Mouse (Mus musculus): ENCODE data around the gene Taok3. TPM values are rescaled to one million over a fixed set of nuclear protein-coding genes. Genes with fewer than 3 reads are reported as not detected.

Taok3 gene
- polyA plus RNA-seq, 1 experiment from 2014 or later = 32.1 TPM

DNA sequence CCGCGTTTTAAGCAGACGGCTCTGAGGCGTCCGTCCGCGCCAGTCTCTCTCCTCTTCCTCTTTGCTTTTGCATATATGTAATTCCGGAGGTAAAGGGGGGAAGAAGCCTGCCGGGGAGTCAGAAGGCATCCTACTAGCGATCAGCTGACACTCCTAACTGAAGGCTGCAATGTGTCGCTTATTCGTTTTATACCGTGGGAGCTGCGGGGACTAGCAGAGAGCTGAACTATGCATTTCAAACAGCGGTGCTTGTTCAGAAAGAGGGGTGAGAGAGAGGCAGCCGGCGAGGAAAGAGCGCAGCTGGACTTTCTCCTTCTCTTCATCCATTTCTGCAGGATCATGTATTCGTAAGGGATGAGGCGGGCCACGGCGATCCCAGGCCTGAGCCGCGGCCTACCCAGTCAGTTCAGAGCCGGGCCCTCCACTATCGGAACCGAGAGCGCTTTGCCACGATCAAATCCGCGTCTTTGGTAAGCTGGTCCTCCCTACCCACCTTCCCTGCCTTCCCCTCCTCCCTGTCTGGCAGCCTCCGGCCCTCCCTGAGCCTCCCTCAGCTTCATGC, 120.9 kb downstream of the Taok3 start:
- Histone ChIP-seq H3K4me2 (ENCODE audit: low read length) (peak overlapping the region; percentile 66), H3K36me3 (ENCODE audit: control insufficient read depth, insufficient read depth, low read length) (no peaks in the 10 kb centered on the region), H3K4me3 (ENCODE audit: low read depth, low read length) (peak overlapping the region; percentile 55), H3K4me1 (ENCODE audit: control insufficient read depth, insufficient read depth, low read length) (peaks cover 3% of the 10 kb centered on the region; the same call in 1 of the 2 replicates), H3K9ac (ENCODE audit: low read length) (peak overlapping the region; percentile 79), H3K9me3 (replicated peaks; ENCODE audit: control insufficient read depth, low read length) (no peaks in the 10 kb centered on the region), H3K27ac (ENCODE audit: low read depth, low read length) (peak overlapping the region; percentile 86), H3K27me3 (replicated peaks; ENCODE audit: control insufficient read depth, insufficient read depth, low read length) (no peaks in the 10 kb centered on the region)
- DNase-seq (ENCODE audit: low spot score) = peak; percentile 64
- WGBS = 2% methylated on average over 32 of the region's 32 CpGs
- ATAC-seq = peak; percentile 63; the same call in 1 of the 2 replicates

- peak overlapping the region; percentile 66 for H3K4me2 ChIP-seq (ENCODE audit: low read length)
- peak overlapping the region; percentile 74; the same call in 1 of the 2 replicates for H3K27ac ChIP-seq (ENCODE audit: low read depth, low read length)
- DNase-seq (ENCODE audit: low spot score) (peak; percentile 60), ATAC-seq (0 out of 2 replicates have a peak, but pooled peaks have one; percentile 14)
- H3K36me3 ChIP-seq (ENCODE audit: control insufficient read depth, insufficient read depth, low read length) = no peaks in the 10 kb centered on the region
- H3K9ac ChIP-seq (ENCODE audit: low read length) = peak overlapping the region; percentile 79
- H3K4me1 ChIP-seq (ENCODE audit: control insufficient read depth, insufficient read depth, low read length) = peaks cover 3% of the 10 kb centered on the region; the same call in 1 of the 2 replicates
- no peaks in the 10 kb centered on the region for H3K9me3 ChIP-seq (replicated peaks; ENCODE audit: control insufficient read depth, low read length)
- H3K4me3 ChIP-seq (ENCODE audit: low read depth, low read length) = peak overlapping the region; percentile 55
- WGBS = 52% methylated on average over 10 of the region's 16 CpGs
- no peaks in the 10 kb centered on the region for H3K27me3 ChIP-seq (replicated peaks; ENCODE audit: control insufficient read depth, insufficient read depth, low read length)
These were observed 122.1 kb downstream of the Taok3 start for GRCm38 (mm10) chr5:117241935-117242531.

DNA sequence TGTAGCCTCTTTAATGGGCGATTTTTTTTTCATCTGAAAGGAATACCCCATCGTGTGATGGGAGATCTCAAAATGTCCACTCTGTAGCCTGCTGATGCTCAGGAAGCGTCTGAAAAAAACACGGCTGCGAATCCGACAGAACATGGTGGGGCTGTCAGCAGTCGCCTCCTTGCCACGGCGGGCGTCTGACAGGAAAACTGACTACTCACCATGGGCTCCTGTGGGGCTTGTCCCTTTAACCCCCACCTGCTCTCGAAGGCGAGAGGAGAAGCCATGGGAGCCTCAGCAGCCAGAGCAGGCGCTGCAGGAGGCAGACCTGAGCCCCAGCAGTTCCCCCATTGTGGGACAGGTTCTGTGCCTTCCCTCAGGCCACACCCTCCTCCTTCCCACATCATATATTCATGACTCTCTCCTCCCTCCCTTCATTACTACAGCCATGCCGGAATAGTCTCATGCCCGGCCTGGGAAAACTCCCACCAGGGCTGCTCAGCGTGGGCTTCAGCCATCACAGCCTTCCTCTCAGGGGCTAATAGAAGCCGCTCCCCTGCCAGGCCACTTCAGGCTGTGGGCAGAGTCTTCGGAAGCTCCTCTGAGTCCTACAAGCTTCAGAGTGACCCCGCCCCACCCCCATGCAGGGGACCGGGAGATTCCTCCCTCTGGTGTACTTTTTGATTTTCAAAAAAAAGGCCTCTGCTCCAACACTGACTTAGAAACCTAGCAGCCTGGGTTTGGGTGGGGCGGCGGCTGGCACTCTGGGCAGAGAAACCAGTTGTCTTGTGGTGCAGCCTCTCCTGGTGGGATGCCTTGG, 122.9 kb downstream of the Taok3 start:
- Histone ChIP-seq H3K4me2 (ENCODE audit: low read length) (peak overlapping the region; percentile 66), H3K27ac (ENCODE audit: low read depth, low read length) (peak overlapping the region; percentile 74), H3K36me3 (ENCODE audit: control insufficient read depth, insufficient read depth, low read length) (no peaks in the 10 kb centered on the region), H3K4me3 (ENCODE audit: low read depth, low read length) (peak overlapping the region; percentile 55), H3K27me3 (replicated peaks; ENCODE audit: control insufficient read depth, insufficient read depth, low read length) (no peaks in the 10 kb centered on the region), H3K9me3 (replicated peaks; ENCODE audit: control insufficient read depth, low read length) (no peaks in the 10 kb centered on the region), H3K9ac (ENCODE audit: low read length) (peak overlapping the region; percentile 62), H3K4me1 (ENCODE audit: control insufficient read depth, insufficient read depth, low read length) (peaks cover 3% of the 10 kb centered on the region; the same call in 1 of the 2 replicates)
- DNase-seq (ENCODE audit: low spot score) (peak; percentile 53), ATAC-seq (peak; percentile 31; the same call in 1 of the 2 replicates)
- 27% methylated on average over 22 of the region's 22 CpGs for WGBS

DNA sequence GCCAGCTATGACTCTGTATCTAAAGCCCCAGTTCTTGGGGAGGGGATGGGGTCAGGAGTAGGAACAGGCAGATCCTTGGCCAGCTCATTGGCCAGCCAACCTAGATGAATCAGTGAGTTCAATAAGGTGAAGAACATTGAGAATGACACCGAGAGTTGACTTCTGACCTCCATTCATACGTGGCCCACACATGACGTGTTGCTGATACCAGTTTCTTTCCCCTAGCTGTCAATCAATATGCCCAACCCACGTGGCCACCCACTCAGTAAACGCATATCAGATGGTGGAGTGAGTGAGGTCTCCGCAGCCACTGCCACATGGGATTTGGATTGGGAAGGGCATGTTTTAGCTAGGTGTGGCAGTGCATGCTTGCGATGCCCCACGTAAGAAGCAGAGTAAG, 125.2 kb downstream of the Taok3 start:
- Histone ChIP-seq H3K4me3 (ENCODE audit: low read depth, low read length) (no peak overlapping the region), H3K27me3 (replicated peaks; ENCODE audit: control insufficient read depth, insufficient read depth, low read length) (no peaks in the 10 kb centered on the region), H3K36me3 (ENCODE audit: control insufficient read depth, insufficient read depth, low read length) (no peaks in the 10 kb centered on the region), H3K27ac (ENCODE audit: low read depth, low read length) (no peak overlapping the region), H3K9ac (ENCODE audit: low read length) (no peak overlapping the region), H3K4me1 (ENCODE audit: control insufficient read depth, insufficient read depth, low read length) (peaks cover 3% of the 10 kb centered on the region; the same call in 1 of the 2 replicates), H3K4me2 (ENCODE audit: low read length) (no peak overlapping the region), H3K9me3 (replicated peaks; ENCODE audit: control insufficient read depth, low read length) (no peaks in the 10 kb centered on the region)
- DNase-seq (ENCODE audit: low spot score) (no peak), ATAC-seq (no peak)
- WGBS = 93% methylated on average over 8 of the region's 8 CpGs

DNA sequence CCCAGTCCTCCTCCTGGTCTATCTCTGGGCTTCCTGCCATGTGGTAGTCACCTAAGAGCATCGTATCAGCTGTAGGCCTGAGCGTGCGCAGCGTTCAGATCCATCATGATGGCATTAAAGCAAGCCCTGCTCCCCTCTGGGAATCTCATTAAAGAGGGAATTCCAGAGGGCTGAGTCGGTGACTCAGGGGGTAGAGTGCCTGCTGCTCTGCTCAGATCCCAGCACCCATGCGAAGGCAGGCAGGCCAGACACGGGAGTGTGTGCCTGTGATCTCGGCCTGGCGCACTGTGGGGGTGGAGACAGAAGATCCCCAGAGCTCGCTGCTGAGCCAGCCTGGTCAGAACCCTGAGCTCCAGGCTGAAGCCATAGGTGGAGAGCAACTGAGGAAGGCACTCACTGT, 128.4 kb downstream of the Taok3 start:
- no peak overlapping the region for H3K4me2 ChIP-seq (ENCODE audit: low read length)
- DNase-seq (ENCODE audit: low spot score) (no peak), ATAC-seq (no peak)
- H3K4me3 ChIP-seq (ENCODE audit: low read depth, low read length) = no peak overlapping the region
- H3K9ac ChIP-seq (ENCODE audit: low read length) = no peak overlapping the region
- no peaks in the 10 kb centered on the region for H3K9me3 ChIP-seq (replicated peaks; ENCODE audit: control insufficient read depth, low read length)
- H3K27ac ChIP-seq (ENCODE audit: low read depth, low read length) = no peak overlapping the region
- H3K4me1 ChIP-seq (ENCODE audit: control insufficient read depth, insufficient read depth, low read length) = no peaks in the 10 kb centered on the region
- 27% methylated on average over 10 of the region's 10 CpGs for WGBS
- peaks cover 17% of the 10 kb centered on the region for H3K36me3 ChIP-seq (ENCODE audit: control insufficient read depth, insufficient read depth, low read length)
- H3K27me3 ChIP-seq (replicated peaks; ENCODE audit: control insufficient read depth, insufficient read depth, low read length) = no peaks in the 10 kb centered on the region

DNA sequence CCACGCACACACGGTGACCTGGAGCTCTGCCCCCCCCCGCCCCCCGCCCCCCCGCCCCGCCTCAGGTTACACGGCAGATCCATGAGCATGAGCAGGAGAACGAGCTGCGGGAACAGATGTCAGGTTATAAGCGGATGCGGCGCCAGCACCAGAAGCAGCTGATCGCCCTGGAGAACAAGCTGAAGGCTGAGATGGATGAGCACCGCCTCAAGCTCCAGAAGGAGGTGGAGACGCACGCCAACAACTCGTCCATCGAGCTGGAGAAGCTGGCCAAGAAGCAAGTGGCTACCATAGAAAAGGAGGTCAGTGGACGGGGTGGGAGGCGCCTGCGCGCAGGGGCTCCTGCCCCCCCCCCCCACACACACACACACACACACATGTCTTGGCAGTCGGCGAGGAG, 130.9 kb downstream of the Taok3 start:
- Histone ChIP-seq H3K4me2 (ENCODE audit: low read length) (no peak overlapping the region), H3K27ac (ENCODE audit: low read depth, low read length) (no peak overlapping the region), H3K9me3 (replicated peaks; ENCODE audit: control insufficient read depth, low read length) (no peaks in the 10 kb centered on the region), H3K9ac (ENCODE audit: low read length) (no peak overlapping the region), H3K27me3 (replicated peaks; ENCODE audit: control insufficient read depth, insufficient read depth, low read length) (no peaks in the 10 kb centered on the region), H3K36me3 (ENCODE audit: control insufficient read depth, insufficient read depth, low read length) (peaks cover 30% of the 10 kb centered on the region), H3K4me1 (ENCODE audit: control insufficient read depth, insufficient read depth, low read length) (no peaks in the 10 kb centered on the region), H3K4me3 (ENCODE audit: low read depth, low read length) (no peak overlapping the region)
- WGBS = 81% methylated on average over 23 of the region's 24 CpGs
- ATAC-seq (no peak), DNase-seq (ENCODE audit: low spot score) (no peak)

GRCm38 (mm10) chr5:117251763-117252162, 131.8 kb downstream of the Taok3 start:
- no peak for ATAC-seq
- Histone ChIP-seq H3K4me2 (ENCODE audit: low read length) (no peak overlapping the region), H3K9ac (ENCODE audit: low read length) (no peak overlapping the region), H3K9me3 (replicated peaks; ENCODE audit: control insufficient read depth, low read length) (no peaks in the 10 kb centered on the region), H3K4me3 (ENCODE audit: low read depth, low read length) (no peak overlapping the region), H3K36me3 (ENCODE audit: control insufficient read depth, insufficient read depth, low read length) (peaks cover 40% of the 10 kb centered on the region), H3K4me1 (ENCODE audit: control insufficient read depth, insufficient read depth, low read length) (no peaks in the 10 kb centered on the region), H3K27ac (ENCODE audit: low read depth, low read length) (no peak overlapping the region), H3K27me3 (replicated peaks; ENCODE audit: control insufficient read depth, insufficient read depth, low read length) (no peaks in the 10 kb centered on the region)
- DNase-seq (ENCODE audit: low spot score) = no peak
- WGBS = 91% methylated on average over 3 of the region's 3 CpGs

- Histone ChIP-seq H3K4me2 (ENCODE audit: low read length) (no peak overlapping the region), H3K27me3 (replicated peaks; ENCODE audit: control insufficient read depth, insufficient read depth, low read length) (no peaks in the 10 kb centered on the region), H3K4me1 (ENCODE audit: control insufficient read depth, insufficient read depth, low read length) (no peaks in the 10 kb centered on the region), H3K36me3 (ENCODE audit: control insufficient read depth, insufficient read depth, low read length) (peaks cover 71% of the 10 kb centered on the region), H3K4me3 (ENCODE audit: low read depth, low read length) (no peak overlapping the region), H3K9me3 (replicated peaks; ENCODE audit: control insufficient read depth, low read length) (no peaks in the 10 kb centered on the region), H3K9ac (ENCODE audit: low read length) (no peak overlapping the region), H3K27ac (ENCODE audit: low read depth, low read length) (no peak overlapping the region)
- 92% methylated on average over 15 of the region's 15 CpGs for WGBS
- DNase-seq (ENCODE audit: low spot score) (no peak), ATAC-seq (no peak)
These were observed 138.3 kb downstream of the Taok3 start for GRCm38 (mm10) chr5:117258276-117258675.

All from forebrain, embryonic 14.5 days (tissue).